Comparison of ENCODE assay signal across 9 mouse cellular contexts in genomic region chr11:94320969-94321930, GRCm38 (mm10). TPM values are rescaled to one million over a fixed set of nuclear protein-coding genes. Genes with fewer than 3 reads are reported as not detected.
DNase-seq lines count a peak whose midpoint lies in the region; ATAC-seq lines count a peak whose summit lies in the region.
"Had no signal": no experiment of that assay in that cellular context is flagged by ENCODE, and none has a peak within 500 bp of the region (broad histone marks: within the 10 kb centered on the region; RNA-seq: fewer than 3 reads in every experiment).

No protein-coding gene starts in this region.

- ATAC-seq in erythroid progenitor cell, adult 5-6 weeks (replicated peaks; ENCODE audit: low FRiP score, poor library complexity, severe bottlenecking): peak; percentile 57
- ATAC-seq in megakaryocyte-erythroid progenitor cell, adult 5-6 weeks (replicated peaks; ENCODE audit: low FRiP score, low TSS enrichment, poor library complexity, severe bottlenecking): peak; percentile 56

- peak; percentile 78 for DNase-seq in adrenal gland, postnatal 14 days
- no peak for DNase-seq in adrenal gland, adult 2 months
- peak; percentile 55 for DNase-seq in right cerebral cortex, postnatal 4 days
- DNase-seq in right cerebral cortex, adult 2 months (ENCODE audit: low spot score in 2 of 2): no peak
- DNase-seq in kidney, postnatal 10 days: peak; percentile 78
- DNase-seq in frontal cortex, adult 2 months (ENCODE audit: extremely low spot score in 1 of 2, low spot score in 1 of 2): no peak

RNA-seq across cellular contexts. Expression of gene Luc7l3, which starts 0.5 kb away (rescaled TPM):
- total RNA-seq in adrenal gland, postnatal 14 days (2021): 74.5 and 94.6 TPM in 2 replicates
- 10 to 100 TPM; 59.5 to 63.7 TPM for total RNA-seq in adrenal gland, adult 2 months (2021)
- polyA plus RNA-seq in adrenal gland, adult 2 months (2012; rRNA removed): 2.3 and 2.6 TPM in 2 replicates
- total RNA-seq in erythroid progenitor cell, adult 5-6 weeks (2015; ENCODE audit: low replicate concordance): 261 and 280 TPM in 2 replicates
- total RNA-seq in erythroid progenitor cell, adult 5-6 weeks (2017; ENCODE audit: low replicate concordance): 596 and 607 TPM in 2 replicates
- total RNA-seq in megakaryocyte-erythroid progenitor cell, adult 5-6 weeks (2014; fragmentation: Nextera tagmentation): 184 and 223 TPM in 2 replicates
- 419 and 570 TPM in 2 replicates for total RNA-seq in megakaryocyte-erythroid progenitor cell, adult 5-6 weeks (2017)
- 181 and 209 TPM in 2 replicates for polyA plus RNA-seq in frontal cortex, adult 2 months (2012; rRNA removed)

RNA-seq across cellular contexts. Expression of gene Ankrd40, which starts 6.6 kb away (rescaled TPM):
- total RNA-seq in adrenal gland, postnatal 14 days (2021): 131 and 136 TPM in 2 replicates
- total RNA-seq in adrenal gland, adult 2 months (2021): 100 to 1,000 TPM; 163 to 189 TPM
- polyA plus RNA-seq in adrenal gland, adult 2 months (2012; rRNA removed): 175 and 195 TPM in 2 replicates
- 12.2 and 39.6 TPM in 2 replicates for total RNA-seq in erythroid progenitor cell, adult 5-6 weeks (2015; ENCODE audit: low replicate concordance)
- total RNA-seq in erythroid progenitor cell, adult 5-6 weeks (2017; ENCODE audit: low replicate concordance): 22.2 and 28.6 TPM in 2 replicates
- 19.9 and 20.9 TPM in 2 replicates for total RNA-seq in megakaryocyte-erythroid progenitor cell, adult 5-6 weeks (2014; fragmentation: Nextera tagmentation)
- 41.5 and 44.8 TPM in 2 replicates for total RNA-seq in megakaryocyte-erythroid progenitor cell, adult 5-6 weeks (2017)
- 138 and 164 TPM in 2 replicates for polyA plus RNA-seq in frontal cortex, adult 2 months (2012; rRNA removed)

RNA-seq across cellular contexts. Expression of gene Gm21885, which starts 39.6 kb away (rescaled TPM):
- not detected in 2 replicates for total RNA-seq in adrenal gland, postnatal 14 days (2021)
- not detected for total RNA-seq in adrenal gland, adult 2 months (2021)
- not detected in 2 replicates for polyA plus RNA-seq in adrenal gland, adult 2 months (2012; rRNA removed)
- total RNA-seq in erythroid progenitor cell, adult 5-6 weeks (2015; ENCODE audit: low replicate concordance): not detected in 2 replicates
- total RNA-seq in erythroid progenitor cell, adult 5-6 weeks (2017; ENCODE audit: low replicate concordance): not detected in 2 replicates
- not detected in 2 replicates for total RNA-seq in megakaryocyte-erythroid progenitor cell, adult 5-6 weeks (2014; fragmentation: Nextera tagmentation)
- total RNA-seq in megakaryocyte-erythroid progenitor cell, adult 5-6 weeks (2017): not detected in 2 replicates
- not detected in 2 replicates for polyA plus RNA-seq in frontal cortex, adult 2 months (2012; rRNA removed)
- total RNA-seq: gastrocnemius, postnatal 36 days had no signal

Comparison
In these comparisons a context has a peak if more than half of its experiments do, and no peak if none do; other contexts are left out.
1. DNase-seq: peak in adrenal gland, postnatal 14 days (single experiment), right cerebral cortex, postnatal 4 days (single experiment) and kidney, postnatal 10 days (single experiment); none in adrenal gland, adult 2 months (single experiment), right cerebral cortex, adult 2 months (0 of 2) and frontal cortex, adult 2 months (0 of 2).